Mouse (Mus musculus) heart, embryonic 16.5 days (tissue): Measurements from ENCODE around the gene Iqgap2. TPM values are rescaled to one million over a fixed set of nuclear protein-coding genes. Genes with fewer than 3 reads are reported as not detected.

Experiments
- ATAC-seq: fragments of 200-750 bp; cut with Nextera tagmentation; replicated peaks from 2 replicates; pipeline ENCODE4 v1.8.0; 2017; ENCODE audit warnings: moderate number of reproducible peaks; ENCODE audit not compliant: insufficient read depth, low FRiP score; ENCODE audit errors: extremely low read depth
- H3K27ac ChIP-seq: fragments of 300-500 bp; sonication (generic); 2 replicates; pipeline ENCODE4 v1.5.1; 2014; ENCODE audit warnings: mild to moderate bottlenecking, low read length, control low read depth, moderate library complexity
- H3K27me3 ChIP-seq: fragments of 300-500 bp; sonication (generic); 2 replicates; pipeline ENCODE4 v1.6.1; 2014; ENCODE audit warnings: low read length, mixed read lengths; ENCODE audit not compliant: control insufficient read depth, insufficient read depth
- H3K36me3 ChIP-seq: fragments of 300-500 bp; sonication (generic); 2 replicates; pipeline ENCODE4 v1.6.1; 2014; ENCODE audit not compliant: control insufficient read depth, insufficient read depth
- H3K4me1 ChIP-seq: fragments of 300-500 bp; sonication (generic); 2 replicates; pipeline ENCODE4 v1.6.1; 2014; ENCODE audit warnings: low read length, mixed read lengths; ENCODE audit not compliant: control insufficient read depth, insufficient read depth
- H3K4me2 ChIP-seq: fragments of 300-500 bp; sonication (generic); 2 replicates; pipeline ENCODE4 v1.6.1; 2014; ENCODE audit warnings: low read depth, mild to moderate bottlenecking, control low read depth, low read length
- H3K4me3 ChIP-seq: fragments of 300-500 bp; sonication (generic); 2 replicates; pipeline ENCODE4 v1.5.1; 2014; ENCODE audit warnings: mild to moderate bottlenecking, control low read depth, low read length
- H3K9ac ChIP-seq: fragments of 300-500 bp; sonication (generic); 2 replicates; pipeline ENCODE4 v1.6.1; 2014; ENCODE audit warnings: low read length, control low read depth
- H3K9me3 ChIP-seq: fragments of 300-500 bp; sonication (generic); replicated peaks from 2 replicates; pipeline ENCODE4 v1.6.1; 2016; ENCODE audit warnings: low read length; ENCODE audit not compliant: control insufficient read depth
- WGBS: fragments of 180-500 bp; shearing (Covaris S2); extraction: QIAGEN DNeasy Blood & Tissue Kit; methylation state at CpG from one replicate; pipeline ENCODE4 v1.1.7; 2014; 5-methylcytosine and 5-hydroxymethylcytosine counted together
- polyA plus RNA-seq: library from polyadenylated mRNA; unstranded; fragments of >200 nt; fragmentation: Nextera tagmentation; extraction: Ambion mirVana; gene quantifications from 2 replicates; pipeline ENCODE4 v1.2.1, GENCODE M21; 2015

The Iqgap2 gene
- polyA plus RNA-seq, 1 experiment from 2014 or later = 4.6 TPM

GRCm38 (mm10) chr13:95763876-95764517, 127.7 kb downstream of the Iqgap2 start:
- no peak overlapping the region for H3K4me3 ChIP-seq
- ATAC-seq = peak; percentile 33; the same call in 1 of the 2 replicates
- H3K27me3 ChIP-seq = no peaks in the 10 kb centered on the region
- no peaks in the 10 kb centered on the region for H3K36me3 ChIP-seq
- H3K27ac ChIP-seq = peak overlapping the region; percentile 13; the same call in 1 of the 2 replicates
- no peak overlapping the region for H3K9ac ChIP-seq
- no peak overlapping the region for H3K4me2 ChIP-seq
- H3K4me1 ChIP-seq = peaks cover 29% of the 10 kb centered on the region
- WGBS = 36% methylated on average over 3 of the region's 3 CpGs
- H3K9me3 ChIP-seq = no peaks in the 10 kb centered on the region

- no peak for ATAC-seq
- no peak overlapping the region for H3K9ac ChIP-seq
- H3K4me2 ChIP-seq = no peak overlapping the region
- 80% methylated on average over 2 of the region's 2 CpGs for WGBS
- H3K36me3 ChIP-seq = no peaks in the 10 kb centered on the region
- H3K9me3 ChIP-seq = no peaks in the 10 kb centered on the region; the same call in 1 of the 2 replicates
- no peak overlapping the region for H3K4me3 ChIP-seq
- H3K4me1 ChIP-seq = peaks cover 13% of the 10 kb centered on the region
- no peaks in the 10 kb centered on the region for H3K27me3 ChIP-seq
- H3K27ac ChIP-seq = no peak overlapping the region
These were observed 131.9 kb downstream of the Iqgap2 start for GRCm38 (mm10) chr13:95759810-95760209.

- no peak overlapping the region for H3K4me3 ChIP-seq
- H3K4me1 ChIP-seq = no peaks in the 10 kb centered on the region; the same call in 1 of the 2 replicates
- 62% methylated on average over 5 of the region's 5 CpGs for WGBS
These were observed 137.4 kb downstream of the Iqgap2 start for GRCm38 (mm10) chr13:95754285-95754684.

GRCm38 (mm10) chr13:95752386-95752785, 139.3 kb downstream of the Iqgap2 start:
- ATAC-seq = no peak
- Histone ChIP-seq H3K27ac (no peak overlapping the region), H3K27me3 (no peaks in the 10 kb centered on the region), H3K4me1 (no peaks in the 10 kb centered on the region; the same call in 1 of the 2 replicates), H3K36me3 (no peaks in the 10 kb centered on the region), H3K4me3 (no peak overlapping the region), H3K4me2 (no peak overlapping the region), H3K9ac (no peak overlapping the region), H3K9me3 (no peaks in the 10 kb centered on the region; the same call in 1 of the 2 replicates)
- WGBS = 67% methylated on average over 9 of the region's 9 CpGs

More at GRCm38 (mm10) chr13:95754285-95754684, 137.4 kb downstream of the Iqgap2 start:
- Histone ChIP-seq H3K36me3 (no peaks in the 10 kb centered on the region), H3K27ac (no peak overlapping the region), H3K9me3 (no peaks in the 10 kb centered on the region; the same call in 1 of the 2 replicates), H3K4me2 (no peak overlapping the region), H3K27me3 (no peaks in the 10 kb centered on the region), H3K9ac (no peak overlapping the region)
- no peak for ATAC-seq

- Histone ChIP-seq H3K27ac (no peak overlapping the region), H3K4me3 (no peak overlapping the region)
These were observed 144.2 kb downstream of the Iqgap2 start for GRCm38 (mm10) chr13:95747541-95747940.

GRCm38 (mm10) chr13:95747101-95747500, 144.6 kb downstream of the Iqgap2 start:
- Histone ChIP-seq H3K4me3 (no peak overlapping the region), H3K4me2 (no peak overlapping the region), H3K9ac (no peak overlapping the region), H3K9me3 (no peaks in the 10 kb centered on the region), H3K4me1 (peaks cover 2% of the 10 kb centered on the region; the same call in 1 of the 2 replicates), H3K36me3 (no peaks in the 10 kb centered on the region), H3K27ac (no peak overlapping the region), H3K27me3 (no peaks in the 10 kb centered on the region)
- WGBS = 79% methylated on average over 7 of the region's 7 CpGs
- no peak for ATAC-seq

More at GRCm38 (mm10) chr13:95747541-95747940, 144.2 kb downstream of the Iqgap2 start:
- no peaks in the 10 kb centered on the region for H3K36me3 ChIP-seq
- H3K4me2 ChIP-seq = no peak overlapping the region
- no peaks in the 10 kb centered on the region for H3K9me3 ChIP-seq
- H3K9ac ChIP-seq = no peak overlapping the region
- peaks cover 2% of the 10 kb centered on the region; the same call in 1 of the 2 replicates for H3K4me1 ChIP-seq
- H3K27me3 ChIP-seq = no peaks in the 10 kb centered on the region
- WGBS = 52% methylated on average over 11 of the region's 11 CpGs
- no peak for ATAC-seq

GRCm38 (mm10) chr13:95746509-95746908, 145.2 kb downstream of the Iqgap2 start:
- Histone ChIP-seq H3K36me3 (no peaks in the 10 kb centered on the region), H3K27ac (no peak overlapping the region), H3K27me3 (no peaks in the 10 kb centered on the region), H3K4me3 (no peak overlapping the region), H3K4me2 (no peak overlapping the region), H3K9ac (no peak overlapping the region), H3K9me3 (no peaks in the 10 kb centered on the region), H3K4me1 (peaks cover 2% of the 10 kb centered on the region; the same call in 1 of the 2 replicates)
- no peak; the same call in 1 of the 2 replicates for ATAC-seq
- WGBS = 8% methylated on average over 6 of the region's 6 CpGs

GRCm38 (mm10) chr13:95745451-95745850, 146.3 kb downstream of the Iqgap2 start:
- Histone ChIP-seq H3K36me3 (no peaks in the 10 kb centered on the region), H3K9me3 (no peaks in the 10 kb centered on the region), H3K27me3 (no peaks in the 10 kb centered on the region), H3K27ac (no peak overlapping the region; the same call in 1 of the 2 replicates), H3K9ac (no peak overlapping the region), H3K4me1 (peaks cover 2% of the 10 kb centered on the region; the same call in 1 of the 2 replicates), H3K4me2 (no peak overlapping the region), H3K4me3 (no peak overlapping the region)
- ATAC-seq = no peak
- 62% methylated on average over 4 of the region's 4 CpGs for WGBS

- Histone ChIP-seq H3K27ac (no peak overlapping the region), H3K27me3 (no peaks in the 10 kb centered on the region), H3K9me3 (no peaks in the 10 kb centered on the region), H3K36me3 (no peaks in the 10 kb centered on the region), H3K4me2 (no peak overlapping the region), H3K9ac (no peak overlapping the region), H3K4me1 (peaks cover 2% of the 10 kb centered on the region; the same call in 1 of the 2 replicates), H3K4me3 (no peak overlapping the region)
- whole genome bisulfite sequencing = 74% methylated on average over 9 of the region's 9 CpGs
- ATAC-seq = no peak
These were observed 148.7 kb downstream of the Iqgap2 start for GRCm38 (mm10) chr13:95742881-95743466.
